Mouse (Mus musculus): ENCODE data around the gene Tomm22. TPM values are rescaled to one million over a fixed set of nuclear protein-coding genes. Genes with fewer than 3 reads are reported as not detected.

Tomm22 gene
- polyA plus RNA-seq, 1 experiment from 2014 or later = 168 TPM

- Histone ChIP-seq H3K4me2 (replicated peaks; ENCODE audit: low read depth, low read length) (peak overlapping the region; percentile 66), H3K27me3 (replicated peaks; ENCODE audit: insufficient read depth, low read length) (no peaks in the 10 kb centered on the region), H3K27ac (ENCODE audit: low read length) (no peak overlapping the region), H3K4me1 (ENCODE audit: insufficient read depth, low read depth, low read length) (peaks cover 30% of the 10 kb centered on the region), H3K9me3 (ENCODE audit: low read length) (no peaks in the 10 kb centered on the region), H3K9ac (replicated peaks; ENCODE audit: low read depth) (0 out of 2 replicates have a peak overlapping the region, but pooled peaks have one; percentile 4), H3K36me3 (ENCODE audit: insufficient read depth, low read length) (no peaks in the 10 kb centered on the region), H3K4me3 (ENCODE audit: low read depth, low read length) (no peak overlapping the region)
- ATAC-seq = no peak
- no peak for TF ChIP-seq CTCF (IDR thresholded peaks at IDR 0.05)
- no peak for TF ChIP-seq EP300 (IDR thresholded peaks at IDR 0.05)
- DNase-seq (ENCODE audit: low spot score) = peak; percentile 50
- 61% methylated on average over 19 of the region's 19 CpGs for WGBS
Observed at GRCm38 (mm10) chr15:79683707-79684465, 13.2 kb downstream of the Tomm22 start.

GRCm38 (mm10) chr15:79684616-79685015 is 14.0 kb downstream of the Tomm22 start:
- H3K27ac ChIP-seq (ENCODE audit: low read length) = no peak overlapping the region
- DNase-seq (ENCODE audit: low spot score) (no peak), ATAC-seq (no peak)
- no peaks in the 10 kb centered on the region for H3K36me3 ChIP-seq (ENCODE audit: insufficient read depth, low read length)
- peak overlapping the region; percentile 66 for H3K4me2 ChIP-seq (replicated peaks; ENCODE audit: low read depth, low read length)
- H3K9ac ChIP-seq (replicated peaks; ENCODE audit: low read depth) = 0 out of 2 replicates have a peak overlapping the region, but pooled peaks have one; percentile 4
- 78% methylated on average over 6 of the region's 6 CpGs for WGBS
- H3K4me3 ChIP-seq (ENCODE audit: low read depth, low read length) = no peak overlapping the region
- no peaks in the 10 kb centered on the region for H3K9me3 ChIP-seq (ENCODE audit: low read length)
- H3K4me1 ChIP-seq (ENCODE audit: insufficient read depth, low read depth, low read length) = peaks cover 30% of the 10 kb centered on the region
- no peaks in the 10 kb centered on the region for H3K27me3 ChIP-seq (replicated peaks; ENCODE audit: insufficient read depth, low read length)
- no peak for TF ChIP-seq CTCF (IDR thresholded peaks at IDR 0.05)
- TF ChIP-seq EP300 (IDR thresholded peaks at IDR 0.05) = no peak

DNA sequence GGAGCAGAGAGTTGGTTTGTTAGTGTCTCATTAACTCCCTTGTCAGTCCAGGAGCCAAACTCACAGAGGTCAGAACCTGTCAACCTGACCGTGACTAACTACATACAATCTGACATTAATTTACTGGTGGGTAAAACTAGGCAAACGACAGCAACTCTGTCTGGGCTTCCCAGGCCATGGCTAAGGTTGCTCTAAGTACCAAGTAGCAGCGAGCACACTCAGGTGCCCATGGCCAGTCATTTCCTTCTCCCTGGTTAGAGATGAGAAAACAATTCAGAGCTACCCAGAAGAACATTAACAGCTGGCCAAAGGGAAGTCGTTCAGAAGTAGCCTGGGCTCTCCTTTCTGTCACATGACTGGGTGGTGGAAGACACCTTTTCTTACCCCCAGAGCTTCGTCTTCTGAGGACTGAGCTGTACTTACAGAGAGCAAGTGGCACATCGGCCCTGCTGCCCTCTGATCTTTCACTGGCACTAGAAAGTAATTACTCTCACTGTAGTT is 14.5 kb downstream of the Tomm22 start:
- peak overlapping the region; percentile 66 for H3K4me2 ChIP-seq (replicated peaks; ENCODE audit: low read depth, low read length)
- no peak for TF ChIP-seq EP300 (IDR thresholded peaks at IDR 0.05)
- TF ChIP-seq CTCF (IDR thresholded peaks at IDR 0.05) = no peak
- 0 out of 2 replicates have a peak overlapping the region, but pooled peaks have one; percentile 4 for H3K9ac ChIP-seq (replicated peaks; ENCODE audit: low read depth)
- peak overlapping the region; percentile 14; the same call in 1 of the 2 replicates for H3K27ac ChIP-seq (ENCODE audit: low read length)
- H3K9me3 ChIP-seq (ENCODE audit: low read length) = no peaks in the 10 kb centered on the region
- peaks cover 30% of the 10 kb centered on the region for H3K4me1 ChIP-seq (ENCODE audit: insufficient read depth, low read depth, low read length)
- H3K27me3 ChIP-seq (replicated peaks; ENCODE audit: insufficient read depth, low read length) = no peaks in the 10 kb centered on the region
- ATAC-seq (no peak), DNase-seq (ENCODE audit: low spot score) (peak; percentile 68)
- WGBS = 22% methylated on average over 6 of the region's 6 CpGs
- no peaks in the 10 kb centered on the region for H3K36me3 ChIP-seq (ENCODE audit: insufficient read depth, low read length)
- H3K4me3 ChIP-seq (ENCODE audit: low read depth, low read length) = no peak overlapping the region

GRCm38 (mm10) chr15:79686046-79686869 is 15.6 kb downstream of the Tomm22 start:
- ATAC-seq = no peak
- WGBS = 8% methylated on average over 15 of the region's 15 CpGs
- peaks cover 30% of the 10 kb centered on the region for H3K4me1 ChIP-seq (ENCODE audit: insufficient read depth, low read depth, low read length)

GRCm38 (mm10) chr15:79687175-79687574 is 16.5 kb downstream of the Tomm22 start:
- TF ChIP-seq EP300 (IDR thresholded peaks at IDR 0.05) (no peak), CTCF (IDR thresholded peaks at IDR 0.05) (no peak)
- H3K4me2 ChIP-seq (replicated peaks; ENCODE audit: low read depth, low read length) = peak overlapping the region; percentile 66
- ATAC-seq (no peak), DNase-seq (ENCODE audit: low spot score) (peak; percentile 49)
- no peaks in the 10 kb centered on the region for H3K36me3 ChIP-seq (ENCODE audit: insufficient read depth, low read length)
- H3K9ac ChIP-seq (replicated peaks; ENCODE audit: low read depth) = peak overlapping the region; percentile 58
- H3K27me3 ChIP-seq (replicated peaks; ENCODE audit: insufficient read depth, low read length) = no peaks in the 10 kb centered on the region
- peaks cover 30% of the 10 kb centered on the region for H3K4me1 ChIP-seq (ENCODE audit: insufficient read depth, low read depth, low read length)
- H3K9me3 ChIP-seq (ENCODE audit: low read length) = no peaks in the 10 kb centered on the region
- peak overlapping the region; percentile 63 for H3K4me3 ChIP-seq (ENCODE audit: low read depth, low read length)
- peak overlapping the region; percentile 98 for H3K27ac ChIP-seq (ENCODE audit: low read length)
- WGBS = 2% methylated on average over 33 of the region's 33 CpGs

More at GRCm38 (mm10) chr15:79686046-79686869, 15.6 kb downstream of the Tomm22 start:
- no peaks in the 10 kb centered on the region for H3K27me3 ChIP-seq (replicated peaks; ENCODE audit: insufficient read depth, low read length)
- peak overlapping the region; percentile 58 for H3K9ac ChIP-seq (replicated peaks; ENCODE audit: low read depth)
- peak overlapping the region; percentile 63 for H3K4me3 ChIP-seq (ENCODE audit: low read depth, low read length)
- no peaks in the 10 kb centered on the region for H3K9me3 ChIP-seq (ENCODE audit: low read length)
- no peaks in the 10 kb centered on the region for H3K36me3 ChIP-seq (ENCODE audit: insufficient read depth, low read length)
- no peak for TF ChIP-seq EP300 (IDR thresholded peaks at IDR 0.05)
- no peak for TF ChIP-seq CTCF (IDR thresholded peaks at IDR 0.05)
- peak overlapping the region; percentile 66 for H3K4me2 ChIP-seq (replicated peaks; ENCODE audit: low read depth, low read length)
- peak; percentile 11 for DNase-seq (ENCODE audit: low spot score)
- no peak overlapping the region for H3K27ac ChIP-seq (ENCODE audit: low read length)
